Mouse (Mus musculus): ENCODE measurements at regions not wholly inside any gene's neighbourhood (a gene's known extent, or its start where the extent isn't known, plus 50 kb on each side); places are given as distances from the start of the nearest gene placed in this dataset.
A peak's percentile ranks its signal among the peaks of the same experiment; 100 is the strongest.

DNA sequence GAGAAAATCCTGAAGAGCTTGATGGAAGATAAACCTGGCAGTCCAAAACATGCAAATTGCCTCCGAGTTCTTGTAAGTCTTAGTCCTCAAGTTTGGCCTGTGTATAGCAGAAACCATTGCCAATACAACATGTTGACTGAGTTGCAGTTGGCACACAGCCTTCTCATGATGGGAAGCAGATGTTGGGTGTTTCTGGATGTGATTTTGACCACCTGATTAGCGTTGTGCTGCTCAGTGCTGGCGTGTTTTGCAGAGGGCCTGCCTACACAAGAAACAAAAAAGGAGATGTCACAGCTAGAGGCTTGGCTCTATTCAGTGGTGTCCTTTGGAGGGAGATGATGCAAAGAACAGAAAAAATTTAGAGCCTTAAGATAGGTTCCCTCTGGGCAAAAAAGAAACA, 1922.6 kb downstream of the 9330182O14Rik start:
- Histone ChIP-seq H3K27ac (ENCODE audit: low read depth, low read length) (no peak overlapping the region), H3K9me3 (ENCODE audit: control insufficient read depth, low read length) (no peaks in the 10 kb centered on the region), H3K4me1 (ENCODE audit: control insufficient read depth, insufficient read depth, low read depth, low read length) (no peaks in the 10 kb centered on the region), H3K4me2 (ENCODE audit: low read length) (no peak overlapping the region), H3K4me3 (ENCODE audit: low read length) (no peak overlapping the region), H3K27me3 (replicated peaks; ENCODE audit: control insufficient read depth, insufficient read depth, low read length) (no peaks in the 10 kb centered on the region), H3K9ac (ENCODE audit: low read depth, low read length) (no peak overlapping the region), H3K36me3 (ENCODE audit: control insufficient read depth, insufficient read depth, low read length) (no peaks in the 10 kb centered on the region)
- ATAC-seq: peak; percentile 74; the same call in 1 of the 2 replicates
- WGBS: 63% methylated on average over 3 of the region's 3 CpGs

GRCm38 (mm10) chr15:42068207-42068831, 1934.2 kb downstream of the 9330182O14Rik start:
- H3K4me3 ChIP-seq (ENCODE audit: low read length): no peak overlapping the region
- no peaks in the 10 kb centered on the region for H3K27me3 ChIP-seq (replicated peaks; ENCODE audit: control insufficient read depth, insufficient read depth, low read length)
- H3K4me1 ChIP-seq (ENCODE audit: control insufficient read depth, insufficient read depth, low read depth, low read length): no peaks in the 10 kb centered on the region
- no peaks in the 10 kb centered on the region for H3K9me3 ChIP-seq (ENCODE audit: control insufficient read depth, low read length)
- H3K36me3 ChIP-seq (ENCODE audit: control insufficient read depth, insufficient read depth, low read length): no peaks in the 10 kb centered on the region
- 53% methylated on average over 5 of the region's 5 CpGs for WGBS
- peak; percentile 98 for ATAC-seq
- no peak overlapping the region for H3K4me2 ChIP-seq (ENCODE audit: low read length)
- no peak overlapping the region for H3K27ac ChIP-seq (ENCODE audit: low read depth, low read length)
- no peak overlapping the region for H3K9ac ChIP-seq (ENCODE audit: low read depth, low read length)

DNA sequence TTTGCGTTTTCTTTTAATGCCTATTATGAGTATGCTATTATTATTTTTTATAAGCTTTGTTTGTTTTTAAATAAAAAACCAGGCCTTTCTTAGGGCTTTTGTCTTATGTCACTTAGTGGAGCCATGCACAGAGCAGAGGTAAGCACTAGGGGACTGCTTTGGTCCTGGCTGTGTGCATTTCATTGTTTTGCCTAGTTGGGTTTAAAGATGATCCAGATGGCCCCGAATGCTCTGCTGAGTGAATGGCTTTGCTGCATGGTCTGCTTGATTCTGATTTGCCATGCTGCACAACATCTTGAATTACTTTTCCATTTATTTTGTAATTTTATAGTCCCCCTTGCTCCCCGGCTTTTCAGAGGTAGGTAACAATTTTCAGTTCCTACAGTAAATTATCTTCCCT, 1934.9 kb downstream of the 9330182O14Rik start:
- H3K36me3 ChIP-seq (ENCODE audit: control insufficient read depth, insufficient read depth, low read length): no peaks in the 10 kb centered on the region
- 62% methylated on average over 3 of the region's 3 CpGs for WGBS

GRCm38 (mm10) chr15:42073486-42073885, 1939.3 kb downstream of the 9330182O14Rik start:
- H3K36me3 ChIP-seq (ENCODE audit: control insufficient read depth, insufficient read depth, low read length): no peaks in the 10 kb centered on the region
- no peaks in the 10 kb centered on the region for H3K27me3 ChIP-seq (replicated peaks; ENCODE audit: control insufficient read depth, insufficient read depth, low read length)
- H3K9ac ChIP-seq (ENCODE audit: low read depth, low read length): no peak overlapping the region
- no peak for ATAC-seq
- H3K4me3 ChIP-seq (ENCODE audit: low read length): no peak overlapping the region
- no peaks in the 10 kb centered on the region for H3K4me1 ChIP-seq (ENCODE audit: control insufficient read depth, insufficient read depth, low read depth, low read length)
- no peak overlapping the region for H3K4me2 ChIP-seq (ENCODE audit: low read length)
- no peak overlapping the region for H3K27ac ChIP-seq (ENCODE audit: low read depth, low read length)
- H3K9me3 ChIP-seq (ENCODE audit: control insufficient read depth, low read length): no peaks in the 10 kb centered on the region

More for the DNA sequence above, 1934.9 kb downstream of the 9330182O14Rik start:
- H3K4me3 ChIP-seq (ENCODE audit: low read length): no peak overlapping the region
- no peaks in the 10 kb centered on the region for H3K4me1 ChIP-seq (ENCODE audit: control insufficient read depth, insufficient read depth, low read depth, low read length)
- peak; percentile 71 for ATAC-seq
- H3K27ac ChIP-seq (ENCODE audit: low read depth, low read length): 0 out of 2 replicates have a peak overlapping the region, but pooled peaks have one; percentile 3
- H3K9me3 ChIP-seq (ENCODE audit: control insufficient read depth, low read length): no peaks in the 10 kb centered on the region
- no peaks in the 10 kb centered on the region for H3K27me3 ChIP-seq (replicated peaks; ENCODE audit: control insufficient read depth, insufficient read depth, low read length)
- no peak overlapping the region for H3K9ac ChIP-seq (ENCODE audit: low read depth, low read length)
- no peak overlapping the region for H3K4me2 ChIP-seq (ENCODE audit: low read length)

- Histone ChIP-seq H3K9ac (ENCODE audit: low read depth, low read length) (no peak overlapping the region), H3K36me3 (ENCODE audit: control insufficient read depth, insufficient read depth, low read length) (no peaks in the 10 kb centered on the region), H3K4me3 (ENCODE audit: low read length) (no peak overlapping the region), H3K4me1 (ENCODE audit: control insufficient read depth, insufficient read depth, low read depth, low read length) (no peaks in the 10 kb centered on the region), H3K27me3 (replicated peaks; ENCODE audit: control insufficient read depth, insufficient read depth, low read length) (no peaks in the 10 kb centered on the region), H3K4me2 (ENCODE audit: low read length) (no peak overlapping the region), H3K9me3 (ENCODE audit: control insufficient read depth, low read length) (no peaks in the 10 kb centered on the region), H3K27ac (ENCODE audit: low read depth, low read length) (no peak overlapping the region)
- no peak for ATAC-seq
- 81% methylated on average over 2 of the region's 2 CpGs for WGBS
These were observed 1948.3 kb downstream of the 9330182O14Rik start for GRCm38 (mm10) chr15:42082436-42082835.

DNA sequence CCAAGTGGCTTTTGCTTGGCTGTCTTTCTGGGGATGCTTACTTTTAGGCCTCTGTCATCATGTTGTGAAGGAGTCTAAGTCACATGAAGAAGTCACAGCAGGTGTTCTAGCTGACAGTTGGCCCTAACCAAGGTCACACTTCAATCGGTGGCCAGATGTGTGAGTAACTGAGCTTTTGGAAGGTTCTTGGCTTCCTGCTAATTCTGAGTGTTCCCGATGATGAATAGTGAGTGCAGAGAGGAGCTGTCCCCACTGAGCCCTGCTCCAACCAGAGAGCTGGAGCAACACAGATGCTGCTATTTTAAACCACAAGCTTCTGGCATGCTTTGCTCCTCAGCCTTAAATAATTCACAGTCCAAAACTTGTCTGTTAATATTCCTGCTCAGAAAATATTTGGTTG, 1966.6 kb downstream of the 9330182O14Rik start:
- H3K27ac ChIP-seq (ENCODE audit: low read depth, low read length): no peak overlapping the region
- no peak overlapping the region for H3K4me2 ChIP-seq (ENCODE audit: low read length)
- no peak overlapping the region for H3K4me3 ChIP-seq (ENCODE audit: low read length)
- ATAC-seq: no peak
- no peak overlapping the region for H3K9ac ChIP-seq (ENCODE audit: low read depth, low read length)
- no peaks in the 10 kb centered on the region for H3K27me3 ChIP-seq (replicated peaks; ENCODE audit: control insufficient read depth, insufficient read depth, low read length)
- 61% methylated on average over 2 of the region's 2 CpGs for WGBS
- no peaks in the 10 kb centered on the region for H3K36me3 ChIP-seq (ENCODE audit: control insufficient read depth, insufficient read depth, low read length)
- H3K4me1 ChIP-seq (ENCODE audit: control insufficient read depth, insufficient read depth, low read depth, low read length): no peaks in the 10 kb centered on the region
- H3K9me3 ChIP-seq (ENCODE audit: control insufficient read depth, low read length): no peaks in the 10 kb centered on the region

GRCm38 (mm10) chr15:42104816-42105215, 1970.7 kb downstream of the 9330182O14Rik start:
- WGBS: 87% methylated on average over 2 of the region's 2 CpGs
- Histone ChIP-seq H3K9ac (ENCODE audit: low read depth, low read length) (no peak overlapping the region), H3K9me3 (ENCODE audit: control insufficient read depth, low read length) (no peaks in the 10 kb centered on the region), H3K4me3 (ENCODE audit: low read length) (no peak overlapping the region), H3K4me1 (ENCODE audit: control insufficient read depth, insufficient read depth, low read depth, low read length) (no peaks in the 10 kb centered on the region), H3K4me2 (ENCODE audit: low read length) (no peak overlapping the region), H3K27me3 (replicated peaks; ENCODE audit: control insufficient read depth, insufficient read depth, low read length) (no peaks in the 10 kb centered on the region), H3K36me3 (ENCODE audit: control insufficient read depth, insufficient read depth, low read length) (no peaks in the 10 kb centered on the region), H3K27ac (ENCODE audit: low read depth, low read length) (no peak overlapping the region)
- ATAC-seq: no peak

- Histone ChIP-seq H3K9me3 (ENCODE audit: control insufficient read depth, low read length) (no peaks in the 10 kb centered on the region), H3K4me2 (ENCODE audit: low read length) (no peak overlapping the region), H3K4me1 (ENCODE audit: control insufficient read depth, insufficient read depth, low read depth, low read length) (no peaks in the 10 kb centered on the region), H3K4me3 (ENCODE audit: low read length) (no peak overlapping the region), H3K27ac (ENCODE audit: low read depth, low read length) (no peak overlapping the region), H3K27me3 (replicated peaks; ENCODE audit: control insufficient read depth, insufficient read depth, low read length) (no peaks in the 10 kb centered on the region), H3K36me3 (ENCODE audit: control insufficient read depth, insufficient read depth, low read length) (no peaks in the 10 kb centered on the region), H3K9ac (ENCODE audit: low read depth, low read length) (no peak overlapping the region)
- ATAC-seq: no peak
These were observed 1972.9 kb downstream of the 9330182O14Rik start for GRCm38 (mm10) chr15:42107106-42107505.

GRCm38 (mm10) chr15:42111811-42112210, 1977.6 kb downstream of the 9330182O14Rik start:
- Histone ChIP-seq H3K4me1 (ENCODE audit: control insufficient read depth, insufficient read depth, low read depth, low read length) (no peaks in the 10 kb centered on the region), H3K9ac (ENCODE audit: low read depth, low read length) (no peak overlapping the region), H3K36me3 (ENCODE audit: control insufficient read depth, insufficient read depth, low read length) (no peaks in the 10 kb centered on the region), H3K4me2 (ENCODE audit: low read length) (no peak overlapping the region), H3K4me3 (ENCODE audit: low read length) (no peak overlapping the region), H3K27me3 (replicated peaks; ENCODE audit: control insufficient read depth, insufficient read depth, low read length) (no peaks in the 10 kb centered on the region), H3K27ac (ENCODE audit: low read depth, low read length) (no peak overlapping the region), H3K9me3 (ENCODE audit: control insufficient read depth, low read length) (no peaks in the 10 kb centered on the region)
- ATAC-seq: no peak
- WGBS: 71% methylated on average over 5 of the region's 5 CpGs

GRCm38 (mm10) chr15:42127471-42127870, 1993.3 kb downstream of the 9330182O14Rik start:
- no peak overlapping the region for H3K9ac ChIP-seq (ENCODE audit: low read depth, low read length)
- H3K36me3 ChIP-seq (ENCODE audit: control insufficient read depth, insufficient read depth, low read length): no peaks in the 10 kb centered on the region
- no peaks in the 10 kb centered on the region for H3K4me1 ChIP-seq (ENCODE audit: control insufficient read depth, insufficient read depth, low read depth, low read length)
- H3K27me3 ChIP-seq (replicated peaks; ENCODE audit: control insufficient read depth, insufficient read depth, low read length): no peaks in the 10 kb centered on the region
- 87% methylated on average over 1 of the region's 1 CpGs for WGBS
- H3K27ac ChIP-seq (ENCODE audit: low read depth, low read length): no peak overlapping the region
- no peaks in the 10 kb centered on the region for H3K9me3 ChIP-seq (ENCODE audit: control insufficient read depth, low read length)
- H3K4me2 ChIP-seq (ENCODE audit: low read length): no peak overlapping the region
- H3K4me3 ChIP-seq (ENCODE audit: low read length): no peak overlapping the region
- no peak for ATAC-seq
